Comparison of ENCODE assay signal across 8 mouse cellular contexts in genomic region chr3:34773678-34774425, GRCm38 (mm10).
DNase-seq lines count a peak whose midpoint lies in the region; ATAC-seq and TF ChIP-seq lines count a peak whose summit lies in the region.

No protein-coding gene starts in this region.

- no peaks in the 10 kb centered on the region for H3K79me2 ChIP-seq in heart, adult 2 months (replicated peaks; ENCODE audit: control insufficient read depth, insufficient read depth, low read length)

- H3K9ac ChIP-seq in heart, embryonic 13.5 days: no peak overlapping the region
- H3K9ac ChIP-seq in heart, adult 2 months (ENCODE audit: low read depth, low read length): no peak overlapping the region
- H3K9ac ChIP-seq in hindbrain, embryonic 12.5 days: no peak overlapping the region
- H3K9ac ChIP-seq in neural tube, embryonic 12.5 days: no peak overlapping the region

- no peak for TF ChIP-seq POLR2A in heart, adult 2 months (IDR thresholded peaks at IDR 0.05; ENCODE audit: insufficient read depth, low read depth, low read length)

- ATAC-seq in heart, embryonic 13.5 days (ENCODE audit: extremely low read depth, insufficient number of reproducible peaks, low FRiP score, low TSS enrichment): no peak
- ATAC-seq in hindbrain, embryonic 12.5 days (ENCODE audit: low FRiP score): no peak
- 0 out of 2 replicates have a peak, but pooled peaks have one; percentile 17 for ATAC-seq in neural tube, embryonic 12.5 days (ENCODE audit: low FRiP score, low read depth)
- ATAC-seq in granulocyte monocyte progenitor cell, adult 5-6 weeks (replicated peaks; ENCODE audit: poor library complexity, severe bottlenecking): no peak

- no peaks in the 10 kb centered on the region for H3K27me3 ChIP-seq in heart, embryonic 13.5 days (replicated peaks)
- H3K27me3 ChIP-seq in heart, adult 2 months (ENCODE audit: control insufficient read depth, insufficient read depth, low read length): no peaks in the 10 kb centered on the region
- no peaks in the 10 kb centered on the region for H3K27me3 ChIP-seq in hindbrain, embryonic 12.5 days
- no peaks in the 10 kb centered on the region for H3K27me3 ChIP-seq in neural tube, embryonic 12.5 days (replicated peaks)

- no peak for TF ChIP-seq EP300 in heart, adult 2 months (IDR thresholded peaks at IDR 0.05; ENCODE audit: insufficient read depth, low read depth, low read length)

- WGBS in heart, embryonic 13.5 days: 18% methylated on average over 23 of the region's 23 CpGs
- WGBS in heart, adult 2 months: 17% methylated on average over 23 of the region's 23 CpGs
- 24% methylated on average over 23 of the region's 23 CpGs for WGBS in hindbrain, embryonic 12.5 days
- WGBS in neural tube, embryonic 12.5 days: 43% methylated on average over 23 of the region's 23 CpGs

- H3K36me3 ChIP-seq in heart, embryonic 13.5 days: no peaks in the 10 kb centered on the region
- no peaks in the 10 kb centered on the region for H3K36me3 ChIP-seq in heart, adult 2 months (ENCODE audit: control insufficient read depth, insufficient read depth, low read length)
- H3K36me3 ChIP-seq in hindbrain, embryonic 12.5 days: no peaks in the 10 kb centered on the region
- no peaks in the 10 kb centered on the region for H3K36me3 ChIP-seq in neural tube, embryonic 12.5 days

- H3K4me3 ChIP-seq in heart, embryonic 13.5 days: peak overlapping the region; percentile 30
- no peak overlapping the region for H3K4me3 ChIP-seq in heart, adult 2 months
- H3K4me3 ChIP-seq in hindbrain, embryonic 12.5 days: no peak overlapping the region
- H3K4me3 ChIP-seq in neural tube, embryonic 12.5 days: no peak overlapping the region

- H3K4me2 ChIP-seq in heart, embryonic 13.5 days: peak overlapping the region; percentile 61
- peak overlapping the region; percentile 38 for H3K4me2 ChIP-seq in hindbrain, embryonic 12.5 days (replicated peaks)
- H3K4me2 ChIP-seq in neural tube, embryonic 12.5 days (replicated peaks): no peak overlapping the region

- no peak for TF ChIP-seq CTCF in heart, adult 2 months (IDR thresholded peaks at IDR 0.05)

- no peak overlapping the region for H3K27ac ChIP-seq in heart, embryonic 13.5 days (replicated peaks)
- H3K27ac ChIP-seq in heart, adult 2 months: no peak overlapping the region
- no peak overlapping the region for H3K27ac ChIP-seq in hindbrain, embryonic 12.5 days
- H3K27ac ChIP-seq in neural tube, embryonic 12.5 days: no peak overlapping the region

- intact Hi-C loops in heart, adult 2 months (cut with DNase I): no loop called here

- no peak for DNase-seq in heart, adult 2 months
- DNase-seq in urinary bladder, postnatal 14 days (ENCODE audit: low spot score): peak; percentile 33
- DNase-seq in urinary bladder, adult 18-20 months (ENCODE audit: low spot score in 2 of 2): no peak
- DNase-seq in spleen, postnatal 4 days (ENCODE audit: low spot score in 2 of 2): no peak

- no peaks in the 10 kb centered on the region for H3K9me3 ChIP-seq in heart, embryonic 13.5 days
- no peaks in the 10 kb centered on the region for H3K9me3 ChIP-seq in hindbrain, embryonic 12.5 days (replicated peaks)
- H3K9me3 ChIP-seq in neural tube, embryonic 12.5 days: no peaks in the 10 kb centered on the region

- peaks cover 7% of the 10 kb centered on the region for H3K4me1 ChIP-seq in heart, embryonic 13.5 days
- H3K4me1 ChIP-seq in heart, adult 2 months (ENCODE audit: control insufficient read depth, insufficient read depth, low read length): no peaks in the 10 kb centered on the region
- peaks cover 4% of the 10 kb centered on the region for H3K4me1 ChIP-seq in hindbrain, embryonic 12.5 days
- no peaks in the 10 kb centered on the region for H3K4me1 ChIP-seq in neural tube, embryonic 12.5 days
